8 mouse cellular contexts compared by ENCODE assay signal in genomic region chr3:58525652-58526407, GRCm38 (mm10). TPM values are rescaled to one million over a fixed set of nuclear protein-coding genes. Genes with fewer than 3 reads are reported as not detected.
DNase-seq lines count a peak whose midpoint lies in the region; ATAC-seq lines count a peak whose summit lies in the region.

Gene Eif2a (plus strand): TSS chr3:58525821.
Gene Serp1 (minus strand): TSS chr3:58525892.

- H3K4me2 ChIP-seq in heart, embryonic 14.5 days (ENCODE audit: low read length), result peak within 1 kb of the TSS; percentile 82
- H3K4me2 ChIP-seq in liver, embryonic 13.5 days, result peak within 1 kb of the TSS; percentile 87
- peak within 1 kb of the TSS; percentile 86 for H3K4me2 ChIP-seq in stomach, embryonic 16.5 days (ENCODE audit: low read depth, low read length)

- no peaks in the 10 kb centered on the region for H3K27me3 ChIP-seq in heart, embryonic 14.5 days (ENCODE audit: control insufficient read depth, insufficient read depth, low read length)
- no peaks in the 10 kb centered on the region for H3K27me3 ChIP-seq in liver, embryonic 13.5 days
- H3K27me3 ChIP-seq in stomach, embryonic 16.5 days (ENCODE audit: control insufficient read depth, insufficient read depth, low read length), result no peaks in the 10 kb centered on the region

- peak; percentile 93 for DNase-seq in c-Kit-negative CD71-positive TER-119-positive erythroid progenitor cells, embryonic 14.5 days (ENCODE audit: low read depth, low spot score)
- DNase-seq in fibroblast of lung, adult 2 months (ENCODE audit: low read depth), result peak; percentile 96
- DNase-seq in kidney, postnatal 14 days, result peak; percentile 99
- peak; percentile 98 for DNase-seq in liver, embryonic 13.5 days
- DNase-seq in neural tube, embryonic 10.5 days (ENCODE audit: extremely low spot score, low spot score), result peak; percentile 96

- H3K36me3 ChIP-seq in heart, embryonic 14.5 days (ENCODE audit: control insufficient read depth, insufficient read depth, low read length), result peaks cover 29% of the 10 kb centered on the region
- H3K36me3 ChIP-seq in liver, embryonic 13.5 days, result peaks cover 24% of the 10 kb centered on the region
- H3K36me3 ChIP-seq in stomach, embryonic 16.5 days (ENCODE audit: control insufficient read depth, insufficient read depth, low read length), result peaks cover 9% of the 10 kb centered on the region; the same call in 1 of the 2 replicates

- peak within 1 kb of the TSS; percentile 94 for H3K9ac ChIP-seq in heart, embryonic 14.5 days (ENCODE audit: low read length)
- H3K9ac ChIP-seq in liver, embryonic 13.5 days, result peak within 1 kb of the TSS; percentile 98
- H3K9ac ChIP-seq in stomach, embryonic 16.5 days (ENCODE audit: low read length), result peak within 1 kb of the TSS; percentile 98

- under 1% methylated on average over 57 of the region's 57 CpGs for WGBS in heart, embryonic 14.5 days
- WGBS in liver, embryonic 13.5 days (ENCODE audit: insufficient replicate concordance), result under 1% methylated on average over 57 of the region's 57 CpGs
- under 1% methylated on average over 57 of the region's 57 CpGs for WGBS in stomach, embryonic 16.5 days

- H3K4me3 ChIP-seq in heart, embryonic 14.5 days (ENCODE audit: control insufficient read depth in 1 of 2, insufficient read depth in 1 of 2, low read depth in 1 of 2, low read length in 2 of 2), result peak within 1 kb of the TSS; percentile 86 to 96
- peak within 1 kb of the TSS; percentile 97 for H3K4me3 ChIP-seq in liver, embryonic 13.5 days (replicated peaks)
- H3K4me3 ChIP-seq in stomach, embryonic 16.5 days (replicated peaks; ENCODE audit: low read length), result peak within 1 kb of the TSS; percentile 98

- H3K27ac ChIP-seq in heart, embryonic 14.5 days (replicated peaks in 1 of 2; ENCODE audit: control insufficient read depth in 1 of 2, insufficient read depth in 1 of 2, low read depth in 2 of 2, low read length in 2 of 2), result peak within 1 kb of the TSS; percentile 83 to 93
- H3K27ac ChIP-seq in liver, embryonic 13.5 days, result peak within 1 kb of the TSS; percentile 92
- peak within 1 kb of the TSS; percentile 92 for H3K27ac ChIP-seq in stomach, embryonic 16.5 days (ENCODE audit: low read length)

- no peaks in the 10 kb centered on the region for H3K9me3 ChIP-seq in heart, embryonic 14.5 days (ENCODE audit: control insufficient read depth, low read length)
- H3K9me3 ChIP-seq in liver, embryonic 13.5 days (replicated peaks), result no peaks in the 10 kb centered on the region
- no peaks in the 10 kb centered on the region for H3K9me3 ChIP-seq in stomach, embryonic 16.5 days (replicated peaks; ENCODE audit: control insufficient read depth, low read length)

- H3K4me1 ChIP-seq in heart, embryonic 14.5 days (ENCODE audit: control insufficient read depth in 2 of 2, insufficient read depth in 2 of 2, low read length in 2 of 2), result peaks cover 0 to 14% of the 10 kb centered on the region in 2 experiments; a peak in 1 of 4 replicates
- H3K4me1 ChIP-seq in liver, embryonic 13.5 days (replicated peaks), result peaks cover 33% of the 10 kb centered on the region
- peaks cover 8% of the 10 kb centered on the region for H3K4me1 ChIP-seq in stomach, embryonic 16.5 days (ENCODE audit: control insufficient read depth, insufficient read depth, low read length)

- ATAC-seq in CD4-positive, CD25-positive, alpha-beta regulatory T cell, adult 4 months, result peak; percentile 91
- peak; percentile 99 for ATAC-seq in heart, embryonic 14.5 days (ENCODE audit: insufficient number of reproducible peaks, insufficient read depth, low FRiP score, low read depth)
- peak; percentile 99 for ATAC-seq in liver, embryonic 13.5 days (ENCODE audit: low read depth)
- ATAC-seq in stomach, embryonic 16.5 days (ENCODE audit: insufficient read depth, low FRiP score), result peak; percentile 100

RNA-seq across cellular contexts. Expression of gene Eif2a, which starts in this region (rescaled TPM):
- 10 to 100 TPM; 69.7 to 74.8 TPM for polyA plus RNA-seq in CD4-positive, CD25-positive, alpha-beta regulatory T cell, adult 4 months (2017; shearing (Covaris generic))
- 37.4 and 40.7 TPM in 2 replicates for polyA plus RNA-seq in heart, embryonic 14.5 days (2014; fragmentation: Nextera tagmentation; extraction: Ambion mirVana)
- 35.5 and 45.3 TPM in 2 replicates for polyA plus RNA-seq in liver, embryonic 13.5 days (2015; fragmentation: Nextera tagmentation; extraction: Ambion mirVana)
- polyA plus RNA-seq in stomach, embryonic 16.5 days (2015; fragmentation: Nextera tagmentation; extraction: Ambion mirVana), result 47.5 and 51.3 TPM in 2 replicates

RNA-seq across cellular contexts. Expression of gene Serp1, which starts in this region (rescaled TPM):
- 10 to 100 TPM; 38.8 to 57.0 TPM for polyA plus RNA-seq in CD4-positive, CD25-positive, alpha-beta regulatory T cell, adult 4 months (2017; shearing (Covaris generic))
- 83.9 and 85.4 TPM in 2 replicates for polyA plus RNA-seq in heart, embryonic 14.5 days (2014; fragmentation: Nextera tagmentation; extraction: Ambion mirVana)
- 101 and 125 TPM in 2 replicates for polyA plus RNA-seq in liver, embryonic 13.5 days (2015; fragmentation: Nextera tagmentation; extraction: Ambion mirVana)
- polyA plus RNA-seq in stomach, embryonic 16.5 days (2015; fragmentation: Nextera tagmentation; extraction: Ambion mirVana), result 218 and 219 TPM in 2 replicates

Comparison
In these comparisons a context has a peak if more than half of its experiments do, and no peak if none do; other contexts are left out.
1. Peak in every context shown above with its lines: DNase-seq, ATAC-seq, H3K4me3 ChIP-seq and H3K27ac ChIP-seq.